Mouse (Mus musculus): ENCODE results near the gene Vkorc1l1.

DNA sequence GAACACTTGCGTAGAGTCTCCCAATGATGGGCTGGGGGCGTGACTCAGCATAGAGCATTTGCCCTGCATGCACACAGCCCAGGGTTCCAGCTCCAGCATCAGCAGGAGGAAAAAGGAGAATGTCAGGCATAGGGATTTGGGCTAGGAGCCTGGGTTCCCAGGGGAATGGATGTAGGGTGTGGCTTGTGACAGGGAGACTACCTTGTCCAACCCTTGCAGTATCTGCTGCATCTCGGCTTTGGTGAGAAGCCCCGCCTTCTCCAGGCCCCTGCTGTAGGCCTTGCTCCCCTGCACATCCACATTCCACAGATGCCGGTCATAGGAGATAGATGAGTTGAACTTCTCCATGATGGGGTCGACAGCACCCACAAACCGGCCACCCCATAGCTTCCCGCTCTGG, 77.7 kb downstream of the Vkorc1l1 start:
- no peak for TF ChIP-seq EP300 (IDR thresholded peaks at IDR 0.05; ENCODE audit: low read depth in 1 of 2, low read length in 2 of 2)
- TF ChIP-seq ZMIZ1 (IDR thresholded peaks at IDR 0.05; ENCODE audit: low read depth, low read length): no peak
- TF ChIP-seq NELFE (IDR thresholded peaks at IDR 0.05; ENCODE audit: low read depth, low read length): no peak
- TF ChIP-seq KAT2A (conservative IDR thresholded peaks at IDR 0.05; ENCODE audit: low read depth, low read length): no peak
- TF ChIP-seq ZC3H11A (IDR thresholded peaks at IDR 0.05; ENCODE audit: low read depth, low read length): no peak
- no peak for TF ChIP-seq POLR2A (IDR thresholded peaks at IDR 0.05; ENCODE audit: control insufficient read depth in 1 of 2, insufficient read depth in 1 of 2, low read depth in 1 of 2, low read length in 2 of 2, poor library complexity in 1 of 2)
- TF ChIP-seq MXI1 (IDR thresholded peaks at IDR 0.05; ENCODE audit: low read depth, low read length): no peak
- TF ChIP-seq CTCF (IDR thresholded peaks at IDR 0.05 in 2 of 3, conservative IDR thresholded peaks at IDR 0.05 in 1 of 3; ENCODE audit: control insufficient read depth in 1 of 3, insufficient read depth in 1 of 3, low read depth in 2 of 3, low read length in 3 of 3, poor library complexity in 1 of 3, severe bottlenecking in 1 of 3): no peak
- no peak for TF ChIP-seq MEF2A (IDR thresholded peaks at IDR 0.05; ENCODE audit: extremely low read depth, insufficient replicate concordance, low read depth, low read length, poor library complexity, severe bottlenecking)
